Mouse (Mus musculus) cerebellum, adult 8-10 months (tissue): ENCODE measurements around the gene Defa25.
"Not testable (repeated sequence)": the region's sequence is repeated elsewhere in the genome, so short reads cannot be mapped to it uniquely, and the experiment has no call there.

Source experiments
- DNase-seq: peaks from one replicate; pipeline ENCODE4 v3.0.0; 2022

Gene Defa25

DNA sequence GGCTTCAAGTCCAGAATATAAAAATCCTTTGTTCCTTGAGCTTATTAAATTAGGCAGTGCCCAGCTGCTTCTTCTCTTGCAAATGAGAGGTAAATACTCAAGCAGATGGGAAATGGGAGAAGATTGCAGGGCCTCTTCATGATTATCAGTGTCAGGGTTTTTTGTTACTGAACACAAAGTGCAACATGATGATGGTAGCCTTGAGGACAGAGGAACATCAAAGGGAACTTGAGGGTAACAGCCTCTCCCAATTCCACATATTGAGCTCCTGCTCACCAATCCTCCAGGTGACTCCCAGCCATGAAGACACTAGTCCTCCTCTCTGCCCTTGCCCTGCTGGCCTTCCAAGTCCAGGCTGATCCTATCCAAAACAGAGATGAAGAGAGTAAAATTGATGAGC lies at the start of gene Defa25:
TSS of gene Defa25 (plus strand) at position 301 of the 400 bp plus-strand sequence.
- DNase-seq = not testable (repeated sequence)

DNA sequence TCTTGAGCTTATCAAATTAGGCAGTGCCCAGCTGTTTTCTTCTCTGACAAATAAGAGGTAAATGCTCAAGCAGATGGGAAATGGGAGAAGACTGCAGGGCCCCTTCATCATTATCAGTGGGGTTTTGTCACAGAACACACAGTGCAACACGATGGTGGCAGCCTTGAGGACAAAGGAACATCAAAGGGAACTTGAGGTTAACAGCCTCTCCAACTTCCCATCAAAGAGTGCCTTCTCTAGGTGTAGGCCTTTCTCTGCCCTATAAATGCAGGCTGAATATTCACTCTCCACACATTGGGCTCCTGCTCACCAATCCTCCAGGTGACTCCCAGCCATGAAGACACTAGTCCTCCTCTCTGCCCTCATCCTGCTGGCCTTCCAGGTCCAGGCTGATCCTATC lies 29.5 kb upstream of the Defa25 start, which contains the start of gene Defa23:
TSS of gene Defa23 (plus strand) at position 301 of the 400 bp plus-strand sequence.
- not testable (repeated sequence) for DNase-seq

DNA sequence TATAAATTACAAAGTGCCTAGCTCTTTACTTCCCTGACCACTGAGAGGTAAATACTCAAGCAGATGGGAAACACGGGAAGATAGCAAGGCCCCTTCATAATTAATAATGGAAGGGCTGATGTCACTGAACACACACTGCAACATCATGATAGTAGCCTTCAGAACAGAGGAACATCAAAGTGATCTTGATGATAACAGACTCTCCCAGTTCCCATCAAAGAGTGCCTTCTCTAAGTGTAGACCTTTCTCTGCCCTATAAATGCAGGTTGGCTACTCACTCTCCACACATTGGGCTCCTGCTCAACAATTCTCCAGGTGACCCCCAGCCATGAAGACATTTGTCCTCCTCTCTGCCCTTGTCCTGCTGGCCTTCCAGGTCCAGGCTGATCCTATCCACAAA lies 19.5 kb upstream of the Defa25 start, which contains the start of gene Defa35:
TSS of gene Defa35 (plus strand) at position 301 of the 400 bp plus-strand sequence.
- DNase-seq = not testable (repeated sequence)

DNA sequence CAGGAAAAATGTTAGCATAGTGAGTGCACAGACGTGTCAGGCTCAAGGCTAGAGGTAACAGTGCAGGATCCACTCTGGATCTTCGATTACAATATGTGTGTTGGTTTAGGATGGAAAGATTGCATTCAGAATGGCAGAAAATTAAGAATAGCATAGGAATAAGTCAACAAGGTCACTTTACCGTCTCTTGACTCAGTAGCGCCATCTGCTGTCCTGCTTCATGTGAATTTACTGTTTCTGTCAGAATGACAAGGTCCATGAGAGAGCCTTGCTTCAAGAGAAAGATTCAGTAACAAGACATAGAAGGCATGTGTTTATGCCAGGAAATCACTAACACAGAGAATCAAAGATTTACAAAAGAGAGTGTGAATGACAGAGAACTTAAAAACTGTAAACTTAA lies 8.9 kb downstream of the Defa25 start:
- no peak for DNase-seq

DNA sequence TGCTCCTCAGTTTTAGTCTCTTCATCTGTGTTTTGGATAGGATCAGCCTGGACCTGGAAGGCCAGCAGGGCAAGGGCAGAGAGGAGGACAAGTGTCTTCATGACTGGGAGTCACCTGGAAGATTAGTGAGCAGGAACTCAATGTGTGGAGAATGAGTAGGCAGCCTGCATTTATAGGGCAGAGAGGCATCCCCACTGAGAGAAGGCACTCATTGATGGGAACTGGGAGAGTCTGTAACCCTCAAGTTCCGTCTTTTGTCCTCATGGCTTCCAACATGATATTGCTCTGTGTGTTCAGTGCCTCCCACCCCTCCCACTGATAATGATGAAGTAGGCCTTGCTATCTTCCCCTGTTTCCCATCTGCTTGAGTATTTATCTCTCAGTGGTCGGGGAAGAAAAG lies 11.7 kb downstream of the Defa25 start, which contains the start of gene Gm14851:
TSS of gene Gm14851 (minus strand) at position 101 of the 400 bp plus-strand sequence.
- not testable (repeated sequence) for DNase-seq

DNA sequence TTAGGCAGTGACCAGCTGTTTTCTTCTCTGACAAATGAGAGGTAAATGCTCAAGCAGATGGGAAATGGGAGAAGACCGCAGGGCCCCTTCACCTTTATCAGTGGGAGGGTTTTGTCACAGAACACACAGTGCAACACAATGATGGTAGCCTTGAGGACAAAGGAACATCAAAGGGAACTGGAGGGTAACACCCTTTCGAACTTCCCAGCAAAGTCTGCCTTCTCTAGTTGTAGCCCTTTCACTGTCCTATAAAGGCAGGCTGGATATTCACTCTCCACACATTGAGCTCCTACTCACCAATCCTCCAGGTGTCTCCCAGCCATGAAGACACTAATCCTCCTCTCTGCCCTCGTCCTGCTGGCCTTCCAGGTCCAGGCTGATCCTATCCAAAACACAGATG lies 50.1 kb downstream of the Defa25 start, which contains the start of gene Defa30:
TSS of gene Defa30 (plus strand) at position 301 of the 400 bp plus-strand sequence.
- not testable (repeated sequence) for DNase-seq
